Mouse (Mus musculus) layer of hippocampus, postnatal 25 days (tissue): ENCODE measurements at regions not wholly inside any gene's neighbourhood (a gene's known extent, or its start where the extent isn't known, plus 50 kb on each side); places are given as distances from the start of the nearest gene placed in this dataset.

Experiments used
- DNase-seq, 2 experiments: peaks; one replicate each; pipeline ENCODE4 v3.0.0; 2022; ENCODE audit warnings: mixed read lengths in 2 of 2, low spot score in 1 of 2; ENCODE audit errors: extremely low spot score in 1 of 2

DNA sequence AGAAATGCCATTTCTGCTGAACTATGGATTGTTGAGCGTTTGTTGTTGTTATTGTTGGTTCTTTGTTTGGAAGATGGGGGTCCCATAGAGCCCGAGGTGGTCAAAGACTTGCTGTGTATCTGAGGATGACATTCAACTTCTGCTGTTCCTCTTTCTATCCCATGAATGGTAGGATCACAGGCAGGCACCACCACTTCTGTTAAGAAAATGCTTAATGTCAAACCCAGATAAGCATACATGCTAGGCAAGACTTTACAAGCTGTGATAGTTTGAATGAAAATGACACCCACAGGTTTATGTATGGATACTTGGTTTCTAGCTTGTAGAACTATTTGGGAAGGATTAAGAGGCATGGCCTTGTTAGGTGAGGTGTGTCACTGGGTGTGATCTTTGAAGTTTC is 330.2 kb upstream of the Trib2 start:
- DNase-seq = no peak

DNA sequence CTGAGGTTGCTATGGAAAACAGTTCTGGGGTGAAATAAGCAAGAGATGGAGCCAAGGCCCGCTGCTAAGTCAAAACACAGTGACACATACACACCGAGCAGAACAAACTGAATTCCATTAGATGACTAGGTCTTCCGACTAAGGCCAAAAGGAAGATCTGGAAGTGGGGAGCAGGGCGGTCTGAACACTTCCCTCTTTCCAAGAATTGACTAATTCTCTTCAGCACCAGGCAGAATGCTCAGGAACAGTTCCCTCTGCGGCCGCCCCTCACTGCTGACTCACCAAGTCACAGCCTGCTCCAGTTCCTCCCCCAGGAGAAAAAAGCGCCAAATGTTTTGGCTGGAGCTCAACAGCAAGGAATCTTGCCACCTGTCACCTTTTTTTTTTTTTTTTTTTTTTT is 328.9 kb upstream of the Trib2 start:
- peak; percentile 17 to 21 for DNase-seq

DNA sequence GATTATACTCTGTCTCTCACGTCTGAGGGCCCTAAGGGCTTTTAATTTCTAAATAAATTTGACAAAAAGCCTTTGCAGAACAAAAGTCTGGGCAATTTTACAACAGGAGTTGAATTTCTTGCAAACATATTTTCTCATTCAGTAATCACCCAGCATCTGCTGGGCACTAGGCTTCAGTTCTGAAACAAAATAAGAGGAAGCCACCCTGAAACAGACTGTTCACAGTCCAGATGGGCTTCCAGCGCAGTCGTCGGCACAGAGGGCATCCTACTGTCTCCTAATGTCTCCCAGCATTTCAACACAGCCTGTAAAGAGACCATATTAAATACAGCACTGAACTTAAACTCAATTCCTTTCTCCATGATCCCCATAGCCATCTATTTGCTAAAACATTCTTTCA is 324.5 kb upstream of the Trib2 start:
- DNase-seq = no peak

DNA sequence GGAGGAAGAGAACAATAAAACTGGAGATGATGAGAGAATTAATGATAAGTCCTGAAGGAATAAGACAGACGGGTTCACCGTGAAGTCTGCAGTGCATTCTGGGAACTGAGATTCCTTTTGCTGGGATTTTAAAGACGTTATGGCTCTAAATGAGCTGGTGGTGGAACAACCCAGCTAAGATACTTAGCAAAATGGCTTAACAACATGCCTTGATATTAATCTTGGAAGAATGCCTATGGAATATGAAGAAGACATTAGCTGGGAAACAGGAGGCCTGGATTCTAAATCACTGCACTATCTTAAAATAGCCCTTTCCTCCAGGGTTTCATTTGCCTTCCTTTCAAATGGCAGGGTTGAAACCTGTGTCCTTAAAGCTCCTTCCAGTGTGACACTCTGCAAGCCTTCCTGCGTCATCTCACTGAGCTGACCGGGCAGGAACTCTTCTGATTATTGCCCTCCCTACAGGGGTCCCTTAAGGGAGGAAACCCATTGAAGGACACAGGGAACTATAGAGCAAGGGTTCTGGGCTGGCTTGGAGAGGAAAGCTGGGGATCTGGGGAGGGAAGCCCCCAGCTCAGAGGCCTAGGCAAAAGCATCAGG is 323.9 kb upstream of the Trib2 start:
- no peak for DNase-seq

DNA sequence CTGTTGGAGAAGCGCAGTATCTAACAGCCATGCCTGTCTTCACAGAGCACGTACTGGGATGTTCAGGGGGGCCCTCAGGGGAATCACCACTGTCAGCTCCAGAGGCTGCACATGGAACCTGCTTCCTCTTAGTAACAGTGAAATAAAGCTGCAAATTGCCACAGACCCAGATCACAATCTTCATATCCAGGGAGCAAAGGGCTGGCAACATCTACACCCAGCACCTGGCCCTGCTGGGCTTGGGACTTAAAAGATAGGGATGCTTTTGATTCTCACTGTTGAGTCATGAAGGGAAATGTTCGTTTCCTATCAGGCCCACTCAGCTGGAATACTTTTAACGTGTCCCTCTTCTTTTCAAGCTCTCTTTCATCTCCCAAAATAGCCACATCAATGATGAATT is 322.4 kb upstream of the Trib2 start:
- no peak for DNase-seq

DNA sequence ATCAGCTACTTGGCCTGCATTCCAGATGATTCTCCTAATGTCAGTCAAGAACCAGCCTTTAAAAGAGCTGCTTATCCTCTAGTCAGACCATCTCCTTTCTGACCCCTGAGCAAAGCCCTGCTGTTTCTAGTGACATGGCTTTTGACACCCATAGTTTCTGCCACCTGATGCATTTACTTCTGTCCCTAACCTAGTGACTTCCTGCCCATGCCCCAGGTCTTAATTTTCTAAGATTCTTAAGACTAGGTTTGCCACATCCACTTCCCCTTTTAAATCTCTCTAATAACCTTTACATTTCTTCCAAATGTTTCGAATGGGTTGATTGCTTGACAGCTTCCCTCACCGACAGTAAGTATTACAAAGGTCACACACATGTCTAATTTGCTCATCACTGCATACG is 321.1 kb upstream of the Trib2 start:
- DNase-seq = no peak

DNA sequence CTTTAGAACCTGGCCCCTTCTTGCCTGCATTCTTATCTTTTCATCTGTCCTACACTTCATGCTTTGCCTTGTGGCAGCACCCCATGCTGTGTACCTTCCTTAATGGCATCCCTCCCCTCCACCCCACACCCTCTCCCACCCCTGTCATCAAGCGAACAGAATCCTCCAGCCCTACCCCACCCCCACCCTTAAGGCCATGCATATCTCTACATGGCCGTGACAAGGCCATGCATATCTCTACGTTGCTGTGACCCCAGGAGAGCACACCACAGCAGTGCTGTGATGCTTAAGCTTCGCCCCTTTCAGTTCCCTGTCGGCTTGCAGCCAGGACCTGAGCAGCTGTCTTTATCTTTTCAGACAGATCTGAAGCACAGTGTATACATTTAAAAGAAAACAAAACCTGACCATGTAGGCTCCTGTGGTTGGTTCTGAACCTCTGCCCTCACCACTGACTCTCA is 319.5 kb upstream of the Trib2 start:
- no peak for DNase-seq

DNA sequence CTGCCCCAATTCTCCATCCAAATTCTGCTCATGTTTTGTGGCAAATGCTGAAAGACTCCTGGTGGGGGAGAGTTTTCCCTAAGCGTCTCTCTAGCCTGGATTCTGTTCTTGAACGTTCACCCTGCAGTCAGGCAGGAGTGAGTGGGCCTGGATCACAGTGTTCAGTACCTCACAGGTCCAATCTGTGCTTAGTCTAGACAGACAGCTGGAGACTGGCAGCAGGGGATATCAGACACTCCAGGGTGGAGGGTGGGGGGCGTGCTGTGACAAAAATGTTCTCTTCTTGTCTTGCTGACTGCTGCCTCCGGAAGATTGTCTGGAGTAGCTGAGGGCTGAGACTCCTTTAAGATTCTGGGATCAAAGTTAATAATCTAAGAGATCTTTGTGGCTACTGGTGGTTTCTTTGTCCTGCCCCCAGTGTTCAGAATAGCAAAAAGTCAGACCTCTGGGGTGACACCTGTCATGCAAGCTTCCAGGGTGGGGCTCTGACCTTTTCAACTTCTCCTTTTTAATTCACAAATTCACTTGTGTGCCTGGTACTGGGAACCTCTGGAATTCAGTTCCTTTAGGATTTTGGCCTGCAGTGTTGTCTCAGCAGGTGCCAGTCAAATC is 319.0 kb upstream of the Trib2 start:
- DNase-seq = peak in 1 of 2 experiments; percentile 23

DNA sequence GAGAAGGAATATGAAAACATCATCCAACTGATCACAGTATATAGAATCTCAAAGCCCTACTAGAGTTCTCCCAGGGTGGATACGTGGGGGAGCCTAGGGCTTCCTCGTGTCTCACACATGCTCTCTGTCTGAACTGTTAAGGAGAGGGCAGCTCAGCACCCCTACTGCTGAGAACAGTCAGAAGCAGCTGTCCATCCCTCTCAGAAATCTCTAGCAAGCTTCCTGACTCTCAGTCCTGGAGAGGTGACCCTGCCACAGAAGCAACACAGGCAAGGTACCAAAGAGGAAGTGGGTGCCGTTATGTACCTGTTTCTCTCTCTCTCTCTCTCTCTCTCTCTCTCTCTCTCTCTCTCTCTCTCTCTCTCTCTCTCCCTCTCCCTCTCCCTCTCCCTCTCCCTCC is 317.7 kb upstream of the Trib2 start:
- DNase-seq = no peak

DNA sequence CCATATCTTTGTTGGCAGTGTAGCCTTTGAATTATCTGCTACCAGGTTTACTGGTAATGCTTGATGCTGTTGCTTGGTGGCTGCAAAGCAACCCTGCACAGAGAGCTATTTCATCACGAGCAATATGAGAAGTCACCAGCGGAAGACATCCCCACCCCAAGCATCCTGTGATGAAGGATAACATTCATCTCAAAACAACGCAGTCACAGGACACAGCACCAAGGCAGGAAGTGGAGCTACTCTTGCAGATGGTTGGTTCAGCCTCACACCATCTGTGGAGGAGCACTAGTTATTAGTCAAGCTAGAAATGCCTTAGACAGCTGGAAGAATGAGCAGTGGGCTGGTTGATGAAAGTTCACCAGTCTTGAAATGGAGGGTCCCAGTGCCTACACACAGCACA is 316.5 kb upstream of the Trib2 start:
- DNase-seq = no peak

DNA sequence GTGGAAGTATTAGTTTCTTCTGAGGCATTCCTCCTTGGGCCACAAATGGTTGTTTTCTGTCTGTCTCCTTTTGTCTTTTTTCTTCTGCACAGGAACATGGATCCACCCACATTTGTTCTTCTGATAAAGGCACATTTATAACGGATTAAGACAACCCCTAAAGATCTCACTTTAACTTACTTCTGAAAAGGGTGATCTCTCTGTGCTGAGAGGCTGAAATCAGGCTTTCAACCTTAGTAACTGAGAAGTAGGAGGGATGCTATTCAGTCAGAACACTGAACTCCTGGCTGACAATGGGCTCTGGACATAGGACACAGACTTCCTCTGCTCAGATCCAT is 315.0 kb upstream of the Trib2 start:
- DNase-seq = no peak

DNA sequence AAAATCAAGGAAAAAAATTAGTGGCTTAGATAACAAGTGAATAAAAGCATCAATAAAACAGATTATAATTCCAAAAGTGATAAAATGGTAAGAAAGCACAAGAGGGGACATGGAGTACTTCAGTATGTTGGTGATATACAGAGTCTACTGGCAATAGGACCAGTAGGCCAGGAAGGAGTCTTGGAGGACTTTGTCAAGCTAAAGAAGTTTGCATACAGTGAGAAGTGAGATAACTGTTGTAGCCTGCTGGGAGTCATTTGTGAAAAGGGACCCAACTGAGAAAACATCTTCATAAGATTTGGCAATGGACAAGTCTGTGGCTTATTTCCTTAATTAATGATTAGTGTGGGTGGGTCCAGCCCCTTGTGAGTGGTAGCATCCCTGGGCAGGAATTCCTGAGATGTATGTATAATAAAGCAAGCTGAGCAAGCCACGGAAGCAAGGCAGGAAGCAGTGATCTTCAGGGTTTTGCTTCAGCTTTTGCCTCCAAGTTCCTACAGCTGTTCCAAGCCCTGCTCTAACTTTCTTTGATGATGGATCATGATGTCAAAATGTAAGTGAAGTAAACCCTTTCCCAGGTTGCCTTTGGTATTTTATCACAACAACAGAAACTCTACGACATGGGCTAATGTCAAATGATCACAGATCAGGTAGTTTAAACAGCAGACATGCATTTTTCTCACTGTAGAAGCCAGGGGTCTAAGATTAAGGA is 314.5 kb upstream of the Trib2 start:
- DNase-seq = no peak

DNA sequence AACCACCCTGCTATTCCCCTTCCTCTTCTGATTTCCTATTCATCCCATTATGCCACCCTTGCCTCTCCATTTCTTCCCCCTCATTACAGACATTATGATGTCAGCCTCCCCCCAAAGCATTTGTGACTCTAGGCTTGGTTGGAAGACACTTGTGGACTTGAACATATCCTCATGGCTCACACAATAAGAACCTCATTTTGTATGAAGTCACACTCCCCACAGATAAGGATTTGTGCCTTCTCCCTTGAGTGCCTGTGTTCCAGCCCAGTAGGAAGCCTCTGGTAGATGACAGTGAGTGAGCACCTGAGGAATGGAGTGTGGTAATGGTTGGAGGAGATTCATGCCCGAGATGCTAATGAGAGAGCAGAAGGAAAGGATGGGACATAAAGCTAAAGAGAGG is 313.9 kb upstream of the Trib2 start:
- no peak for DNase-seq

DNA sequence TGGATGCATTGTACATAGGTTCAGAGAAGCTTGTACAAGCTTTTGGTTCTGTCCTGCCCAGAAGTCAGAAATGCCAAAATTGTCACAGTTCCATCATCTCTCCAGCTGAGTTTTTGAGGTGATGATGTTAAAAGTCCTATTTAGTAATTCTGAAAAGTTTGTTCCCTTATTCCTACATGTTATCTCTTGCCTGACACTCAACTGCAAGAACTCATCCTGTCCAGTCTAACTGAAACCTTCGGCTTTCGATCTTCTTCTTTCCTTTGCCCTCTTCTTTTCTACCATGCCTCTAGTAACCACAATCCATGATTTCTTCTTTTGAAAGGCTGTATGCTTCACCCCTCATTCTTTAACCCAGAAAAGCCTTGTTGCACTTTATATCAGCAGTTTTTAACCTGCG is 313.2 kb upstream of the Trib2 start:
- no peak for DNase-seq

DNA sequence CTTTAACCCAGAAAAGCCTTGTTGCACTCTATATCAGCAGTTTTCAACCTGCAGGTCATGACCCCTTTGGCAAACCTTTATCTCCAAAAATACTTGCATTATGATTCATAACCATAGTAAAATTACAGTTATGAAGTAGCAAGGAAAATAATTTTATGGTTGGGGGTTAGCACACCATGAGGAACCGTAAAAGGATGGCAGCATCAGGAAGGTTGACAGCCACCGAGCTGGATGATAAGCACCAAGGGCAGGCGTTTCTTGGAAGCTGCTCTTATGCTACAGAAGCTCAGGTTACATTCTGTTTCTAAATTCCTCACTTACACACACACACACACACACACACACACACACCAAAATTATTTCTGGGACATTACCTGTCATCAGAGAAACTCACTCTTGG is 312.5 kb upstream of the Trib2 start:
- no peak for DNase-seq

DNA sequence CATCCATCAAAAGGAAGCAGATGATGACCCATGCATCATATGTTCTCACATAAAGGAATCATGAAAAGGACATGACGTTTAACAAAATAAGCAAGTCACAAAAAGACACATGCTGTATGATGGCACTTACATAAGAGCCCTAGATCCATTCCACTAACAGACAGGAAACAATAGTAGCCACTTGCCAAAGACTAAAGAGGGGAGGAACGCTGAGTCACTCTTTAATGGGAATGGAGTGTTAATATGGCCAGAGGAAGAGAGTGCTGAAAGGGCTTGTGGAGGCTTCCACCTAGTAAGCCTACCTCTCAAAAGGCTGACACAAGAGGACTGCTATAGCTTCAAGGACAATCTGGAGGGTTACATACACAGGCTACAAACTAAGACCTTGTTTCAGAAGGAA is 308.2 kb upstream of the Trib2 start:
- no peak for DNase-seq

DNA sequence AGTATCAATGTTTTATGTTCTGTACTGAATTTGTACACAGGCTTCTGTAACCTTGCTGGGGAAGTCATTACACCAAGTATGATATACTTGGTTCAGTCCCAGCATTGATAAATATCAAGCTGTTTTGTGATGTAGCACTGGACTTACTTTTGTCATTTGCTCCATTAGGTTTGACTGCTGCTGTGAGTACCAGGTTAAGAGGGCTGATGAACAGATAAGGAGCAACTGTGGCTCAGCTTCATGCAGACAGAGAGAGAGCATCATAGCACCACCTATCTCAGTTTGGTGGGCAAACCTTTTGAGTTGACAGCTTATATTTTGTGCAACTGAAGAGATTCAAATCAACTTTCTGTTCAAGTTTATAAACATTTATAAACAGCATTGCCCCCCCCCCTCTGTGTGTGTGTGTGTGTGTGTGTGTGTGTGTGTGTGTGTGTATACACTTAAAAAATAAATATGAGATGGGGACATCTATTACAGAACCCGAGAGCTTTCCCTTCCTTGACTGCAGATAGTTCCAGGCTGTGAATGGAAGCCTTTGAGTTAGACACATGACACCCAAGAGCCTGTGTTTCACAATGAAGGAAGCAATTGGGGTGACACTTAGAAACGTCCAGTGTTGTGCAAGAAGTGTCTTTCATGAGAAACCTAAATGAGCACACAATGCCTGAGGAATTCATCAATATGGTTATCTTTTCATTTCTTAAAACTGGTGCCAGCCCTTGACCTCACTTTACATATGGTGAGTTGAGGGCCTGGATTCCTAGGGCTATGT is 305.8 kb upstream of the Trib2 start:
- DNase-seq = no peak

DNA sequence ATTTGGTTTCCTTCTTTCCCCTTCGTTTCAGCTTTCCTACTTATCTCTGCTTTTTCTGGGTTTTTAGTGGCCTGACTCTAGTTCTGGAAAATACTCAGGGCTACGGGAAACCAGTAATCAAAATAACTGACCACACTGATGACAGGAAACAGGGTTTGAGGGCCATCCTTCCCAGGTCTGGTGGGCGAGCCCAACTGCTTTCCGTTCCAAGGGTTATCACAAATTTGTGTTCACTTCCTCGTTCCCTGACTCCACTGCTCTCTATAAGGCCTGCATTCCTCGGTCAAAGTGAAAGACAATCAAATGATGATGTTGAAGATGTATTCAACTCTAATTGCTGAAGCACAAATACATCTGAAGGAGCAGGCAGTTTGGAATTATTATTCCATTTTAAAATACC is 305.1 kb upstream of the Trib2 start:
- DNase-seq = no peak

DNA sequence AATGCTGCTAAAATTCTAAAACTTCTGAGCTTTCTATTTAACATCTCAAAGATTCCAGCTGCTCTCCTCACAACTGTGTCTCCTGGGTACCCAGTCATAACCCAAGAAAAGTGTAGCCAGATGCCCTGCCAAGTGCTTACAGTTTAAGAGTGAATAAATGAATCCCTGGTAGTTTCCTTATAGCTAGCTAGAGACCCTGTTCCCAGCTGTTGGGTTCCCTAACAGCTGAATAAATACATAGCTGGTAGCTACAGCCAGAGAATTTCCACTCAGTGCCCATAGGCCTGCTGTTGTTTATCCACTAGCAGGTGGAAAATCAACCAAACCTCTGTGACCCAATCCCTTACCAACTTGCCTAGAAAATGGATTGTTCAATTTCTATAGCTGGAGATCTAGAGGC is 302.0 kb upstream of the Trib2 start:
- DNase-seq = no peak

DNA sequence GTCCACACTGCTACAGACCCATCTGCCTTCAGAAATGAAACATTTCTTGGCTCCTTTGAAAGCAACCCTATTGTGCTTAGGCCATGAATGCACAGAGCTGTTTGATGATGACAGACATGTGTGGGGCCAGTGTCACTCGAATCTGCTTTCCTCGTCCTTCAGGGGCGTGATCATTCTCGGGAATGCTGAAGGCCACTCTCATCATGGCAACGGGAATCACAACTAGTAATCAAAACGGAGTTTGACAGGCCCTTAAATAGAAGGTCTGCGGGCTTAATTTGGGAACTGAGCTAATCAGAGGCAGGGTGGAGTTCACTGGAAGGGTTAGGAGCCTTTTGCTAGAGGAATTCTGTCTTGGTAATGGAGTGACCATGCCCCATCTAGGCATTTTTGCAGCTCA is 290.2 kb upstream of the Trib2 start:
- no peak for DNase-seq

DNA sequence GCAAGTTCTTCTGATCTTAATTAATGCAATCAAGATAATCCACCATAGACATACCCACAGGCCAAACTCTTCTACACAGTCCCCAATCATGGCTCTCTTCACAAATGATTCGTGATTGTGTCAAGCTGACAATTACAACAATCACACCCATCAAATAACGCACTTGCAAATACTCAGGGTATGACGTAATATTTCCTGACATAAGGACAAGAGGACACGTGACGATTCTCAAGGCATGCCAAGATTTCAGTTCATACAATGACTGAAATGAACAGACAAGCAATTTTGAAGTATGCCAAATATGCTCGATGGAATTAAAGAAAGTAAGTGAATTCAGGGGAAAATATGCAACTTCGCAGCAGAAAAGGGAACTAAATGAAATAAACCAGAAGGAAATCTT is 282.1 kb upstream of the Trib2 start:
- DNase-seq = no peak

DNA sequence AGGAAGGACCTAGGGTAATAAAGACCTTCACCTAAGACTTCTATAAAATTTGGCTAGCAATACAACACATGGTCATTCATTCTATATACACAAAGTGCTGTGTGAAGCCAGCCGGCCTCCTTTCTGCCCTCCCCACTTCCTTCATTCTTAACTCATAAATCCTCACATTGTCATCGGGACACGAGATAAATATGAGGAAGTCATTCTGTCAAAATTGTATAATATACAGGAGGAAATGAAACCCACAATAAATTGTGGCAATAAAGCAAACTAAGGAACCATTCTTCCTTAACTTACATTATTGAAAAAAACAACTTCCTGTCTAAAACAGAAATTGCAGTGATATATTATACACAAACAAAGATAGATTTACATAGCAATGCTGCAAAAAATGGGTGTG is 275.9 kb upstream of the Trib2 start:
- no peak for DNase-seq
